Mouse (Mus musculus): ENCODE data around the gene Parp16. TPM values are rescaled to one million over a fixed set of nuclear protein-coding genes. Genes with fewer than 3 reads are reported as not detected.

Parp16 gene
- total RNA-seq (2022): 1 to 10 TPM; 3.4 to 4.5 (median 3.7) TPM

DNA sequence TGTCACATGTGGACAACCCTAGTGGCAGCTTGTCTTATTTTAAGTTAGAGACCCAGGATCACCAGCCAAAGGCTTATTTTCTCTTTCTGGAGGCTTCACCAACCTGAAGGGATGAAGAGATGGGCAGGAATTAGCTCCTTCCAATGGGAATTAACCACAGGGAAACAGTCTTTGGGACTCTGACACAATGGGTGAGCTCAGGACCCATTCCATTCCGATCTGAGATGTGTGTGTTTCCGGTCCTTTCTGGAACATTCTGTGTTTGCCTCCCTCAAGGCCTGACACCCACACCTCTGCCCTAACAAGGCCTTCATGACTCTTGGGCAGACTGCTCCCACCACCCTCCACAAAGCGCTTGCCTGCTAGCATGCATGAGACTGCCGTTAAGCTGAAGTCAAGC is at the start of gene Parp16:
Gene Parp16 (plus strand): TSS at position 301 of the 400 bp plus-strand sequence.
- DNase-seq (ENCODE audit: low spot score): no peak

DNA sequence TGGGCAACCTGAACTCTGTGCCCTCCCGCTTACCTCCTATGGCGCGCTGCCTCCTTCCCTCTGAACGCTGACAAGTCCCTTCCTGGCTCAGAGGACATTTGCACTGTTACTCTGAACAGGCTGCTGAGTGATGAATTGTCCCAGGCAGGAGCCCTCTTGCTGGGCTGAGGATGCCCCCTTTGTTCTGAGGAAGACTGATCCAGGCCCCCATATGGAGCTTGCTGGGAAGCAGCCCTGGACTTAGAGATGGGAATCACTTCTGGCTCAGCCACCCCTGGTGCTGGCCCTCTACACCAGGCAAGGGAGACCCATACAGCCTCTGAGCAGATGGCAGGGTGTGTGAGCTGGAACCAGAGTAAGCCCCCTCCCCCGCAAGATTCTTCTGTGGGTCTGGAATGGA is 49.2 kb upstream of the Parp16 start:
- no peak for DNase-seq (ENCODE audit: low spot score)

DNA sequence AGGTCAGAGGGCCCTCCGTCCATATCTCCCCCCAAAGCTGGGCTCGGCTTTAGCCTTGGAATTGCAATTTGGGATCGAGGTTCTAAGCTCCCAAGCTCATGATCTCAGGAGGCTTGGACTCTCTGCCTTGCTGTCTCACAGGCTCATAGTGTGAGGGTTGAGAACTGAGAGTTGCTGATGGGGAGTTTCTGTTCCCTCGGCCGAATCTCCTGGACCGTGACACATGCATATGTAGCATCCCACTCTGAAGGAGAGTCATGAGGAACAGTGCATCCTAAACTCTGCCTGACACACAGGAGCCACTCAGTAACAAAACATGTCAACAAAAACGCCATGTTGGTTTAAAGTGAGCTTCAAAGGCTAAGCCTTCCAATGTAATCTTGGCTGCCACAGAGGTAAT is 46.6 kb upstream of the Parp16 start:
- DNase-seq (ENCODE audit: low spot score): no peak

DNA sequence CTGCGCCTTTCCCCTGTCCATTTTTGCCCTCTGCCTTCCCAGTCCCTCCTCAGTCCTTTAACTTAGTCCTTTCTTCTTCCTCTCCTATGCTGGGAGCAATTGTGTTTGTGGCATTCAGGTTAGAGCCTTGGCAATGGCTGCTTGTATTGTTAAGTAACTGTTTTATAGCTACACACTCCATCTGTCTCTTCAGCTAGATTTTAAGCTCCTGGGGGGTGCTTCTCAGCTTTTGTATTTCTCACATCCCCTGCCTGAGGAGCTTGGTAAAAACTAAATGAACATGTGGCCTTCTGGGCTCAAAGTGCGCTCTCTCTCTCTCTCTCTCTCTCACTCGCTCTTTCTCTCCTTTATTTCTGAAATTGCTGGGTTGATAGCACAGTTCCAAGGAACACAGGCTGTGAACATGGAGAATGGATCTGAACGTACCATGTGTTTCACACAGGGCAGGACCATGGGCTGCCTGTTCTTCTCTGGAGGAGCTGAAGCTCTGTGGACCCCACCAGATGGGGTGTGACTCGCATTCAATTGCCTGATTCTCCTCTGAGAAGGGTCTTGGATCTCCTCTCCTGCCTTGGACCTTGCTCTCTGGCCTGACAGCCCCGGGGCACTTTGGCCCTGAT is 42.3 kb upstream of the Parp16 start:
- DNase-seq (ENCODE audit: low spot score): no peak

DNA sequence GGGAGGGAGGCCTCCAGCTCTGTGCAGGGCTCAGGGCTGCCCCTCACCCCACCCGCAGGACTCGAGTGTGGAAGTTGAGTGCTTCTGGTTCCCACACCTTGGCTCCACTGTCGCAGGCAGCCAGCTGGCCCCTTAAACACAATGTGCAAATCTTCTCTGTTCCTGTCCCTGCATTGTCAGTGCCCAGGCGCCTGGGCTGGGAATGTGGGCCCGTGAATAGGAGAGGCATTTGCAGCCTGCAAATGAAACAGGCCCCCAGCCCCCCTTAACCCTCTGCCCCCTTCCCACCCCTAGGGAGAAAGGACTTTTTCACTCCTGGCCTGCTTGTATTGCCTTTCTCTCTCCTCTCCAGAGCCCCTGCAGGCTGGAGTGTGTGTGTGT is 41.8 kb upstream of the Parp16 start:
- DNase-seq (ENCODE audit: low spot score): no peak

DNA sequence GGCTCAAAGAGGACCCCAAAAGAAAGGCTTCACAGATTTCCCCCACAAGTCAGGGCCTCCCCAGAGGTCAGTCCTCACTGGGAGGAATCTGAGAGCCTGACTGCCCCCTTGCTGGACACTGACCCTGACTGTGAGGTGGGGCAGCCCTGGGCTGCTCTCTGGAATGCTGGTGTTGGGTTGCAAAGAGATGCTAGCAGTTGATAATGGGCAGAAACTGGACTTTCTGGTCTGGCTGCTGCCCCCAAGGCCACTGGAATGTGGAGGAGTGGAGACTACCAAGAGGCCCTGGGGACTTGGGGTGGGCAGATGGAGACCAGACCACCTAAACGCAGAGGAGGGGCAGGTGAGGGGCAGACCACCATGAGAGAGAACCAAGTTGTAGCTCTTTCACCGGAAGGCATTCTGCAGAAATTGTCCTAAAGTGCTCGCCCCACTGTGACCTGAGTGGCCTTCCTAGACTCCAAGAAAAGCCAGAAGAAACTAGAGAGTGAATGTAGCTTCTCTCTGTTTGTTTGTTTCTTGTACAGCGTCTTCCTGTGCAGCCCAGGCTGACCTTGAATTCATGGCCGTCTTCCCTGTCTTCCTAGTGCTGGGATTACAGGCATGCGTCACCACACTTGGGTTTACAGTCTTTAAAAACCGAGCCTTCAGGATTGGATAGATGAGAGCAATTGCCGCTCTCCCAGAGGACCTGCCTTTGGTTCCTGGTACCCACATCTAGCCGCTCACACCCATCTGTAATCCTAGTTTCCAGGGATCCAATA is 40.3 kb upstream of the Parp16 start:
- no peak for DNase-seq (ENCODE audit: low spot score)

DNA sequence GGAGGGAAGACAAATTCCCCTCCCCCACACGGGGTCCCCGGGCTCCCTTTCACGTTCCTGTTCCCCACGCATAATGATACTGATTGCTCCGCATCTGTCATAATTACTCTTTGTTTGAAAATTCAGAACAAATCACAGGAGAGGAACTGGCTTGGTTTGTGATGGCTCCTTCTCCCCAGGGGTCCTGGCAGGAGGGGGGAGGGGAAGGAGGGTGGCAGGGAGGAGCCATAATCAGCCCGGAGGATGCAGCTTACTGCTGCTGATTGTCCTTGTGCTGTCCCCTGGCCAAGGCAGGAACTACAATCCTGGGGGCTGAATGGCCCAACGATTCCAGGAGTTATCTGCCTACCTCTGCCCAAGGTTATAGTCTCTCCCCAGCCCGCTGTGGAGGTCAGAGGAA is 38.5 kb upstream of the Parp16 start:
- DNase-seq (ENCODE audit: low spot score): no peak

DNA sequence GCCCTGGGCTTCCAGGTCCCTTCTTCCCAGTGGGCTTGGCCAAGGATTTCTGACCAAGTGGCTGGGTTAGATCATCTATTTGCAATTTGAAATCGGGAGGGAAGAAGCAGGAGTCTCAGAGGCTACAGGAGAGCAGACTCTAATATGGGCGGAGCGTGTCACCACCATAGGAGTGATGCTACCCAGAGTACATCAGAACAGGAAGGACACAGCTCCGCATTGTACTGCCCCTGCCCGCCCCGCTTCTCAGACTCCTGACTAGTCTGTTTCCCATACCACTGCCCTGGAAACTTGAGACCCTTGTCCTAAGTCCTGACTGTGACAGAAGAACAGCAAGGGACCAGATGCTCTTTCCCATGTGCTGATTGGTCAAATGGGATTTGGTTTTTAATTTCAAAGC is 37.5 kb upstream of the Parp16 start:
- DNase-seq (ENCODE audit: low spot score): no peak

DNA sequence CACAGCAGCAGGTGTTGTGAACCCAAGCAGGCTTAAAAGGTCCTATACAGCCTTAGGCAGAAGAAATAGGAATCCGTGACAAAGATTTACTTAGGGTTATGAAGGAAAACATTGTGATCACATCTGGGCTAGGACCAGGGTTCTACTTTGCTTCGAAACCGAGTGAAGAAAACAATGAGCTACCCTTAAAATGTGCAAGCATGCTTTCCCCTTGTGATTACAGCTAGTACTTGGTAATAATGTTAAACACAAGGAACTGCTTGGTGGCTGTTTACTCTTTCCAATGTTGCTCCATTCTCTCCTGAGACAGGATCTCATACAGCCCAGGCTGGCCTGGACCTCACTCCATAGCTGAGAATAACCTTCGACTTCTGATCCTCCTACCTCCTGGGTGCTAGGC is 34.0 kb upstream of the Parp16 start:
- no peak for DNase-seq (ENCODE audit: low spot score)

DNA sequence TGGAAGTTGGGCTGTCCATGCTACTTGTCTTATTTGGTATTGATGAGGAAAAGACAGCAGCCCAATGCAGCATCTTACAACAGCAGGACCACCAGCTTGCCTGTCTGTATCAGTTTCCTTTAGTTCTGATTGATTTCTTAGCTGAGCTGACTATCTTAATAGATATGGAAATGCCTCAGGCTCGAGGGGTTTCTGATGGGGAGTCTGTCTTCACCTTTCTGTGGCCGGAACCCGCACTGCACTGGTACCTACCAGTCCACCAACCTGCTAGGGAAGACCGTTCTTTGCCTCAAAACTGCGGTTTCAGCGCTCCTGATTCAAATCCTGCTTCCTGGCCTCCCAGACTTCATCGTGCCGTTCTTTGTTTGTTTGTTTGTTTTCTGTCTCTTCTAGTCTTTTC is 33.3 kb upstream of the Parp16 start:
- no peak for DNase-seq (ENCODE audit: low spot score)

DNA sequence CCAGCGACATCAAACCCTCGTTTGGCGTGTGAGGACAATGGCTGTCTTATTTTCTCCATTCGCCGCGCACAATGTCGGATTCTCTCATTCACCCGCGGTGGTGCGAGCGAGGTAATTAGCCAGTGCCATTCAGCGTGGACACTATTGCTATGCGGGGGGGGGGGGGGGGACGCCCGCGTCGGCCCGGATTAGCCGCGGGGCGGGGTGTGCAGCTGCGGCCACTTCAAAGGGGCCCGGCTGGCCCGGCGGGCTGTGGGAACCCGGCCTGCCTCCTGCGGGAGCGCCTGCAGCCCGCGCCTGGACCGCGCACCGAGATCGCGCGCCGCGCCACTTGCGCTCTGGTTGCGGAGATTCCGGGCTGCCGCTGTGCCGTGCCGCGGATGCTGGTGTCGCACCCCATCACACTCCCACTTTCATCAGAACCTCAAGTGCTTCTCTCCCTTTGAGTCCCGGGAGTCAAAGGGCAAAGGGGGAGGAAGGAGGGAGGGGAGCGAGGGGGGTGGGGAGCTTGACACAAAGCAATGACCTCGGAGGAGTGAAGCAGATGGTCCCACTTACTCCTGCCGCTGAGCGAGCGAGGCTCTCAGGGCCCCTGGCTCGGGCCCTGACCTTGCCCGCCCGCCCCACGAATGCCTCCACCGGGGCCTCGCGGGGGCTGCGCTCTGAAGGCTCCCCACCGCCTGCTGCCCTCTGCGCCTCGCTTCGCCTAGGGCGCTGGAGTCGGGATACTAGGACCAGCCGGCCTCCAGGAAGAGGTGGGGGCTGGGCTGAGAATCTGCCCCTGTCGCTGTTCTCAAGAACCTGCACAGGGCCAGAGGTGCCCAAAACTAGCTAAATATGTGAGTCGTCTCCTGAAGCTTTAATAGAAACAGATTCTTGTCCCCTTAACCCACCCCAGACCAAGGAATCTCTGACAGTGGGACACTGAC is 32.2 kb upstream of the Parp16 start:
- no peak for DNase-seq (ENCODE audit: low spot score)

DNA sequence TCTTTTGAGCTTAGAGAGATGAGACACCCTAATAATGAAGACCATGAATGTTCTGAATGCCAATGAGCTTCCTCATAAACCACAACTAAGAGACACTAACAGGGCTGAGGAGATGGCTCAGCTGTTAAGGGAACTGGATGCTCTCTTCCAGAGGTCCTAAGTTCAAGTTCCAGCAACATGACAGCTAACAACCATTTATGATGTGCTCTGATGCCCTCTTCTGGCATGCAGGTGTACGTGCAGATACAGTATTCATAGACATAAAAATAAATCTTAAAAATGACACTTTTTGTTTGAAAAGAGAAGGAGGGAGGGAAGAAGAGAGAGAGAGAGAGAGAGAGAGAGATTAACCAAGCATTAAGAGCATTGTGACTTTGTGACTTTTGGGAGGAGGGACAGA is 30.3 kb upstream of the Parp16 start:
- no peak for DNase-seq (ENCODE audit: low spot score)

DNA sequence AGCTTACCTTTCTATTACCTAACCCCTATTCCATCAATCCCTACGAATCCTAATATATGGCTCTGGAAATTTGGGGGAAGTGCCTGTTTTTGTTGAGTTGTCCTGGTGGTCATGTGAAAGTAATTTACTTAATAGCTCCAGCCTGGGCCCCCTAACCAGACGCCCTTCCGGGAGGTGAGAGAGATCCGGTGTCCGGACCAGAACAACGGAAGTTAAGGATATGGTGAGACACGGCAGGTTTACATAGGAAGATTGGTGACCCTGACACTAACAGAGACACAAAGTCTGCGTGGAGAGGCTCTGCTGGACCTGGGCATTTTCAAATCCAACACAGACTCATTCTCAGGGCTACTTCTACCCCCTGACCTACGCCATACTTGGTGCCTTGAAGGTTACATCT is 28.8 kb upstream of the Parp16 start:
- DNase-seq (ENCODE audit: low spot score): no peak

DNA sequence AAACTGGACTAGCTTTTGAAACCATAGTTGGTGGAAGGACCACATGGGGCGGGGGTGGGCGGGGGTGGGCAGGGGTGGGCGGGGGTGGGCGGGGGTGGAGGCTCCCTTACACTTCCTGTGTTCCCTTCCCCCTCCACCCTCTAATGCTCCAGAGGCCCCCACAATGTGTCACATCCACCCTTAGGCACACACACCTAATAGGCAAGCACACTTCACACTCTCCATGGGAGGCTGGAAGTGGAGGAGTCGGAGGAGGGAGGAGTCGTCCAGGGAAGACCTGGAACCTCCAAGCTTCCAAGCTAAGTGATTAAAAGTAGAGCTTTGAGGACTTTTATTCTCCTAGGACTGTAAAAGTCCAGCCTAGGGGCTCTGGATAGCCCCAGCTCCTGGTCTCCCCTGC is 26.6 kb upstream of the Parp16 start:
- no peak for DNase-seq (ENCODE audit: low spot score)

DNA sequence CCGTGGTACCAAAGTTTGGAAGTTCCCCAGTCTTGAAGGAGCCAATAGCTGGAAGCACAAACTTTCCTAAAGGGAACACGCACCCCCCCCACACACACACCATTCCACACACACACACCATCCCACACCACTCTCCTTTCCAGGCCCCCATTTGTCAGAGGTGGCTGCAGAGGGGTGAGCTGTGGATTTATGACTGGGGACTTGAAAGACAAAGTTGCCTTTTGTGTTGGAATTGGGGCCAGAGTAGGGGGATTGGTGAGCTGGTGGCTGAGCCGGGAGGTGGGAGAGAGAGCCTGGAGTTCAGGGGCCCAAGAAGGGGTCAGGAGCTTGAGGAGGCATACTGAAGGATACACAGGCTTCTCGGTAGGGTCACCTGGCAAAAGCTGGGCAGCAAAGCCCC is 26.2 kb upstream of the Parp16 start:
- no peak for DNase-seq (ENCODE audit: low spot score)

DNA sequence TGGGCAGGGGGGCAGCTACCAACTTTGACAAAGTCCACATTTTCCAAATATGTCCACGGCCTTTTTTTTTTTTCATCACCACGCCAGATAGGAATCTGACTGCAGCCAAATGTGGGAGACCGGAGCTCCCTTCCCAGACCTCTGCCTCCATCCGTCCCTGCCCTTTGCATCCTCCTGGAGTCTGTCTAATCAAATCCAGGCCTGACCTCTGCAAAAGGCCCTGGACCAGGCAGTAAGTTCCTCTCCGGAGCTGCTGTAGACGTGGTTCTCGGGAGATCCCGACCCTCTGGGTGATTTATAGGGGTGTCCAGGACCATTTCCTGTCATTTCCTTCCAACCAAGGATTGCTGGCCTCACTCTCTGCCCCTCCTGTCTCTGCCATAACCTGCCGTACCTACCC is 22.5 kb upstream of the Parp16 start:
- DNase-seq (ENCODE audit: low spot score): no peak

DNA sequence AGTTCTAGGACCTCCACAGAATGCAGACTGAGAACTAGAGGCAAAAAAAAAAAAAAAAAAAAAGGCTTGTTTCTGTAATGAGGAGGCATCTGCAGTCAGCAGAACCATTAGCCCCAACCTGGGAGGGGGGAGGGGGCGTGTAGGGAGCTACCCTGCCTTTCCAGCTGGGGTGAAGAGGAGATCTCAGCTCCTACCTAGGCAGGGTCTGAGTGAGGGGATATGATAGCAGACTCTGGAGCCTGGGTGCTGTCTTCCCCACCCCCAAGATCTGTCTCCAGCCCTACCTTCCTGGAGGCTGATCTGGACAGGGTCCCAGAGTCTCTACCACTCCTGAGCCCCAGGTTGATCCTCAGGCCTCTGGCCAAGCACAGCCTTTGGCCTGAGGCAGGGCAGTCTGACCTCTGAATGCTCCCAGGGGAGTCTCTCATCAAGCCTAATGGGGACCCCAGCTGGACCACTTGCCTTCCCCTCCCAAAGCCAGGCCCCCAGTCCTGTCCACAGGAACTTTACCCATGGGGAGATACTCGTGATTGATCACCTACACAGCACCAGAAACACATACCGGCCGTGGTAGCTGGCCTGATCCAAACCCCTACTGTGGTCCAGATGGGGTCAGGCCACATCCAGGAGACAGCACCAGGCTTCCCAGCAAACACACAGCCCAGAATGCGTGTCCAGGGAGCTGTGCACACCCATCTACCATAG is 19.8 kb upstream of the Parp16 start:
- no peak for DNase-seq (ENCODE audit: low spot score)

DNA sequence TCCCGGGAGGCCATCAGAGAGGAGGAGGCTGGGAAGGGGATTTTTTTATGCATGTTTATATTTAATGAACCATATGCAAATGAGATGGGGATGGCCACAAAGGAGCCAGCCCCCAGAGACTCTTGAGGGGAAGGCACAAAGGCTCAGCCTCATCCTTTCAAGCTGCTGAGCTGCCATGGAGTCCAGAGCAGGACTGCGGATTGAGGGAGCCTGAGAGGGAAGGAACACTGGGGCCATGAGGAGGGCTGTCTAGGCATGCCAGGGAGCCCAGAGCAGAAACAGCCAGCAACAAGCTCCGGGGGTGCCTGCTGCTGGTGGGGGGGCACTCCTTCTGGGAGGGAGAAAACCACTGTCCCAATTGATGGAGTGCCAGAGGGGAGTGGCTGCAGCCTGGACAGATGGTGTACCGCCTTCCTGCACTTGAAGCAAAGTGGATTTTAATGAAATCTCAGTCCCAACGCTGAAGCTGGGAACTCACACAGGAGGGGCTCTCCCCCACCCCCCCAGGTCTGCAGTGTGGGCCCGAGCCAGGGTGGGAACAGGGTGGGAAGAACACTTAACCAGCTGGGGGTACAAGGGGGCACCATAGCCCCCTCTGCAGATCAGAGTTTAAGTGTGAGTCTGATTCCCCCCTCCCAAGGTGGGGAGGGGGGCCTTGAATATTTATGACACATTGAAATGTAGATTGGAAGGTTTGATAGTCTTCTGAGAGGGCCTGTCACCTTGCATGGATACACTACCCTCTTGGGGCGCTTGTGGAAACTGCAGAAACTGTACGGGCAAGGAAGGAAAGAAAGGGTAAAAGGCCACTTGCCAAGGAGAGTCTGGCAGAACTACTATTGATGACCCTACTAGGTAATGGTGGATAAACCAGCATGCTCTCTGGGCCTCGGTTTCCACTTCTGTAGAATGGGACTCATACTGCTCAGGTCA is 18.9 kb upstream of the Parp16 start:
- DNase-seq (ENCODE audit: low spot score): no peak

DNA sequence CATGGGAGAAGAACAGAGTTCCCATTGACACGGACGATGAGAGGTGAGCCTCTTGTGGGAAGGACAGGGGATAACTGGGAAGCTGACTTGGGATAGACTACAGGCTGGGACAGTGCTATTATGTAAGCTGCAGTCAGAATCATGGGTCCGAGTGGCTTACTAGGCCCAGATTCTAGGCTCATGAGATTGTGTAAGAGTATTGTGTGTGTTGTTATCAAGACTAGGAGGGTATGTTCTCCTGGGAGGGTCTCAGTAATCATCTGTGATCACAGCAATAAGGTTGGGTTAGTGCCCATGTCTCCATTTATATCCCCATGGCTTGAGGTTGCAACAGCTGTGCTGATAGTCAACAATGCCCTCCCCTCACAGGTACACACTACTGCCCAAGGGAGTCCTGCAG is 17.7 kb upstream of the Parp16 start:
- no peak for DNase-seq (ENCODE audit: low spot score)

DNA sequence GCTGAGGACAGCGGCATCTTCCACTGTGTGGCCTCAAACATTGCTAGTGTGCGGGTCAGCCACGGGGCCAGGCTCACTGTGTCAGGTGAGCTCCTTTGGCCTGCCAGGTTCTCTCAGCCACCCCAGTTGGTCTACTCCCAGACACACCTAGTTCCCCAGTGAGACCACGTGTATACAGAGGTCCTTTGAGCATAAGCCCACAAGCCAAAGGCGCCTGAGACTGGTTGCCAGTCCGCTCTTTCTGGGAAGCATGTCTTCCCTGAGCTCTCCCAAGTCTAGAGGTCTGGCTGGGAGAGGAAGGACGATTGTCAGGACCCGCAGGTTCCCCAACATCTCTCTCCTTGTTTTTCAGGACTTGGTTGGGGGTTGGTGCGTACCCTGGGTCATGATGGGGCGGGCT is 17.2 kb upstream of the Parp16 start:
- no peak for DNase-seq (ENCODE audit: low spot score)
